Mouse (Mus musculus) kidney, embryonic 14.5 days (tissue): ENCODE measurements around the gene Ndufa10. TPM values are rescaled to one million over a fixed set of nuclear protein-coding genes. Genes with fewer than 3 reads are reported as not detected.

Experiments used
- ATAC-seq: fragments of 200-750 bp; cut with Nextera tagmentation; 2 replicates; pipeline ENCODE4 v1.8.0; 2017; ENCODE audit warnings: moderate number of reproducible peaks, mild to moderate bottlenecking, moderate TSS enrichment, moderate library complexity; ENCODE audit not compliant: low FRiP score, low TSS enrichment
- H3K27ac ChIP-seq: fragments of 300-500 bp; sonication (generic); 2 replicates; pipeline ENCODE4 v1.5.1; 2014; ENCODE audit warnings: low read depth, mild to moderate bottlenecking, low read length, moderate library complexity, mixed read lengths
- H3K27me3 ChIP-seq: fragments of 300-500 bp; sonication (generic); 2 replicates; pipeline ENCODE4 v1.6.1; 2014; ENCODE audit warnings: mild to moderate bottlenecking, low read length; ENCODE audit not compliant: control insufficient read depth, insufficient read depth
- H3K36me3 ChIP-seq: fragments of 300-500 bp; sonication (generic); 2 replicates; pipeline ENCODE4 v1.6.1; 2014; ENCODE audit warnings: low read length, mixed read lengths; ENCODE audit not compliant: control insufficient read depth, insufficient read depth
- H3K4me1 ChIP-seq: fragments of 300-500 bp; sonication (generic); 2 replicates; pipeline ENCODE4 v1.6.1; 2014; ENCODE audit warnings: low read length, mixed read lengths; ENCODE audit not compliant: control insufficient read depth, insufficient read depth
- H3K4me2 ChIP-seq: fragments of 300-500 bp; sonication (generic); replicated peaks from 2 replicates; pipeline ENCODE4 v1.6.1; 2014; ENCODE audit warnings: low read depth, mild to moderate bottlenecking, low read length
- H3K4me3 ChIP-seq: fragments of 300-500 bp; sonication (generic); 2 replicates; pipeline ENCODE4 v1.5.1; 2014; ENCODE audit warnings: mild to moderate bottlenecking, low read length
- H3K9ac ChIP-seq: fragments of 300-500 bp; sonication (generic); 2 replicates; pipeline ENCODE4 v1.6.1; 2014; ENCODE audit warnings: low read depth, mild to moderate bottlenecking, low read length, moderate library complexity
- H3K9me3 ChIP-seq: fragments of 300-500 bp; sonication (generic); 2 replicates; pipeline ENCODE4 v1.6.1; 2016; ENCODE audit warnings: low read length; ENCODE audit not compliant: control insufficient read depth
- WGBS: fragments of 180-500 bp; shearing (Covaris S2); extraction: QIAGEN DNeasy Blood & Tissue Kit; methylation state at CpG from one replicate; pipeline ENCODE4 v1.1.7; 2014; 5-methylcytosine and 5-hydroxymethylcytosine counted together
- polyA plus RNA-seq: library from polyadenylated mRNA; unstranded; fragments of >200 nt; fragmentation: Nextera tagmentation; extraction: Ambion mirVana; gene quantifications from 2 replicates; pipeline ENCODE4 v1.2.1, GENCODE M21; 2014

Ndufa10 gene
- polyA plus RNA-seq, 1 experiment from 2014 or later: 335 TPM

DNA sequence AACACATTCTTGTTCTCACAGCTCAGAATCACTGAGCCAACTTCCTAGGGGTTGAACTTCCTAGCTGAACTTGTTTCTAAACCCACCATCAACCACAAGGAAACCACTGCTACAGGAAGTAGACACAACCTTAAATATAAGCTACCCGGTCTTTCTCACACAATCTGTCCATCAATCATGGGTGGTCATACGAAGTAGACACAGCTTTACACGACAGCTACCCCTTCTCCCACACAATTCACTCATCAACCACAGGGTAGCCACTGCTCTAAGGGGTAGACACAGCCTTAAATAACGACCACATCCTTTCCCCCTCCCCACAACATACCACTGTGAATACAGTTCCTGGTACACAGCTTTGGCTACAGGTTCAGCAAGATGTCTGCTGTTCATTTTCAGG is 4.8 kb downstream of the Ndufa10 start:
- Histone ChIP-seq H3K27me3 (no peaks in the 10 kb centered on the region), H3K4me3 (no peak overlapping the region), H3K9ac (no peak overlapping the region), H3K36me3 (peaks cover 71% of the 10 kb centered on the region), H3K9me3 (no peaks in the 10 kb centered on the region), H3K27ac (no peak overlapping the region), H3K4me2 (no peak overlapping the region), H3K4me1 (peaks cover 6% of the 10 kb centered on the region)
- no peak for ATAC-seq
- WGBS: 80% methylated on average over 4 of the region's 4 CpGs

DNA sequence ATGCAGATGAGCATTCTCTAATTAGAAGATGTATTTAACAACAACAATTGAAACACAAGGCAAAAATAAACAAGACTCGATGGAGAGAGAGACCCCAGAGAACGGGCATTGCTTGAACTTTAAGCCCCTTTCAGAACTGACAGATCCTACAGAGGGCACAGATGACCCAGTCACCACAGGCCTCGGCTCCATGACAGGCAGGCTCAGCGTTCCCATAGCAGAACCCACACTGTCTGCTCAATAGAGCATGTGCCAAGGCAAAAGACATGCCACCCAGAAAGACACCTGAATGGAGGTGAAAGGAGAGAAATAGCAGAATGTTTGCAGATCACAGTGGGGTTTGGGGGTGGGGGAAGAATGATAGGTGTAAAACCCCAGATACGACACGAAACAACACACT is 15.2 kb downstream of the Ndufa10 start:
- Histone ChIP-seq H3K36me3 (peaks cover 90% of the 10 kb centered on the region), H3K4me1 (no peaks in the 10 kb centered on the region), H3K4me3 (no peak overlapping the region), H3K9ac (no peak overlapping the region), H3K4me2 (no peak overlapping the region), H3K27ac (no peak overlapping the region), H3K27me3 (no peaks in the 10 kb centered on the region), H3K9me3 (0 out of 2 replicates have a peak, but pooled peaks cover 3% of the 10 kb centered on the region)
- WGBS: 90% methylated on average over 6 of the region's 6 CpGs
- ATAC-seq: no peak

DNA sequence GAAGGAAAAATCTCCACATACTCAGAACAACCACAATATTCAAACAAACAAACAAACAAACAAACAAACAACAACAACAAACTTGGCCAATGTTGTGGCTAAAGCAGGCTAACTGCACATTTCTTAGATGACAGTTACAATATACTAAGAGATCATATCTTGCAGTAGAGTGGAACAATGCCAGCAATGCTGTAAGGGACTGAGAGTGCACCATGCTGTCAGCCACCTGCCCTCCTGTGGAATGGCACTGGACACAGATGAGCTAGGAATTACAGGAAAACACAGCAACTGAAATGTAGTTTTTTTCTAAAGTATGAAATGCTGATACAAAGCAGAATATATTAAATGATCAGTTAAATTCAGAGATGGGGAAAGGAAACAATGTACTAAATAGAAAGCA is 15.9 kb downstream of the Ndufa10 start:
- no peaks in the 10 kb centered on the region for H3K27me3 ChIP-seq
- no peak overlapping the region for H3K4me2 ChIP-seq
- peaks cover 90% of the 10 kb centered on the region for H3K36me3 ChIP-seq
- H3K9me3 ChIP-seq: 0 out of 2 replicates have a peak, but pooled peaks cover 3% of the 10 kb centered on the region
- no peak overlapping the region for H3K27ac ChIP-seq
- H3K9ac ChIP-seq: no peak overlapping the region
- no peak for ATAC-seq
- H3K4me1 ChIP-seq: no peaks in the 10 kb centered on the region
- no peak overlapping the region for H3K4me3 ChIP-seq

- Histone ChIP-seq H3K9ac (no peak overlapping the region), H3K27ac (no peak overlapping the region), H3K4me1 (no peaks in the 10 kb centered on the region), H3K9me3 (0 out of 2 replicates have a peak, but pooled peaks cover 3% of the 10 kb centered on the region), H3K27me3 (no peaks in the 10 kb centered on the region), H3K4me2 (no peak overlapping the region), H3K36me3 (peaks cover 88% of the 10 kb centered on the region), H3K4me3 (no peak overlapping the region)
- 80% methylated on average over 8 of the region's 8 CpGs for WGBS
- no peak for ATAC-seq
Measured at GRCm38 (mm10) chr1:92453751-92454445, 19.8 kb downstream of the Ndufa10 start.

DNA sequence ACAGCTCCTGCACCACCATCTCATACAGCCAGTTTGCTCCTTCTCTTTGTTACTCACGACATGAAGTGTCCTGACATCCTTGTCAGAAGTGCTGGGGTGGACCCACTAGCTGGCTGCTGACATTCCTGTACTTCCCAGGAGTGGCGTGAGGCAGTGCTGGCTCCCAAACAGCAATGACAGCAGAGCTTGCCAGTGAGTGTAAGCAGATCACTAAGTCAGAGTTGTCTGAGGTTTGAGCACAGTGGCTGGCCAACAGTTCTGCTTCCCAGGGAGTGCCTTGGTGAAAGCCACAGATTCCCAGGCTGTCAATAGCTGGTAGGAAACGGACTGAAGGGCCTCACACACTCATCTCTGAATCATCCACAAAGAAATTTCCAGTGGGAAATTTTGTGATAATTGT is 25.4 kb downstream of the Ndufa10 start:
- H3K9ac ChIP-seq: no peak overlapping the region
- H3K27ac ChIP-seq: no peak overlapping the region
- H3K4me3 ChIP-seq: no peak overlapping the region
- no peak overlapping the region for H3K4me2 ChIP-seq
- no peaks in the 10 kb centered on the region for H3K4me1 ChIP-seq
- WGBS: 75% methylated on average over 3 of the region's 3 CpGs
- no peaks in the 10 kb centered on the region for H3K27me3 ChIP-seq
- H3K36me3 ChIP-seq: peaks cover 91% of the 10 kb centered on the region
- H3K9me3 ChIP-seq: no peaks in the 10 kb centered on the region
- no peak for ATAC-seq

DNA sequence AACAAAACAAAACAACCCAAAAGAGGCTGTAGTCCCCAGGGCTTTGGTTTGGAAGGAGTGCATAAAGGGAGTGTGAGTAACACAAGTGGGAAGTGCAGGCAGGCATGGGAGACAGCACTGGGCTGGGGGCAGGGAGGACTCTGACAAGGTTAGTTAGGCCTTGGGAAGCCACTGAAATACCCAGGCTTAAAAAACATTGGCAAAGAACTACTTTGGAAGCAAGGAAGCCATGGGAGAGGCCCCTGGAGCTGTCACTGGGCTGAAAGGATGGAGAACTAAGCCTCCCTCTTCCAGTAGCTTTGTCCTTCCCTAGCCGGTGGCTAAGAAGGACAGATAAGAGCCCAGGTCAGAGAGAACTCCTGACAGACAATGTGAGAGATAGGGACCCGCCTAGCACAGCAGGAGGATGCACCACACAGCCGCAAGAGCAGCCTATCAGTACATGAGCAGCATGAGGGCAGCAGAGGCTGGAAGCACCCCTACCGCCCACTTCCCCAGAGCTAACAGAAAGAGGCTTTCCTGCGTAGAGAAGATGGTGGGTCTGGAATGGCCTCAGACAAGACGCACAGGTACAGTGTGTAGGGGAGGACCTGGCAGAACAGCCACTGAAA is 32.1 kb downstream of the Ndufa10 start:
- Histone ChIP-seq H3K4me2 (no peak overlapping the region), H3K4me1 (no peaks in the 10 kb centered on the region), H3K9ac (no peak overlapping the region), H3K4me3 (no peak overlapping the region), H3K27ac (no peak overlapping the region), H3K27me3 (no peaks in the 10 kb centered on the region), H3K9me3 (no peaks in the 10 kb centered on the region), H3K36me3 (peaks cover 76% of the 10 kb centered on the region)
- ATAC-seq: no peak
- 92% methylated on average over 6 of the region's 6 CpGs for WGBS

GRCm38 (mm10) chr1:92440066-92440750 is 33.5 kb downstream of the Ndufa10 start:
- no peak overlapping the region for H3K4me3 ChIP-seq
- ATAC-seq: no peak
- WGBS: 92% methylated on average over 9 of the region's 9 CpGs
- peaks cover 65% of the 10 kb centered on the region for H3K36me3 ChIP-seq
- no peaks in the 10 kb centered on the region for H3K27me3 ChIP-seq
- H3K27ac ChIP-seq: no peak overlapping the region
- H3K9ac ChIP-seq: no peak overlapping the region
- H3K4me1 ChIP-seq: no peaks in the 10 kb centered on the region
- no peak overlapping the region for H3K4me2 ChIP-seq
- H3K9me3 ChIP-seq: no peaks in the 10 kb centered on the region

DNA sequence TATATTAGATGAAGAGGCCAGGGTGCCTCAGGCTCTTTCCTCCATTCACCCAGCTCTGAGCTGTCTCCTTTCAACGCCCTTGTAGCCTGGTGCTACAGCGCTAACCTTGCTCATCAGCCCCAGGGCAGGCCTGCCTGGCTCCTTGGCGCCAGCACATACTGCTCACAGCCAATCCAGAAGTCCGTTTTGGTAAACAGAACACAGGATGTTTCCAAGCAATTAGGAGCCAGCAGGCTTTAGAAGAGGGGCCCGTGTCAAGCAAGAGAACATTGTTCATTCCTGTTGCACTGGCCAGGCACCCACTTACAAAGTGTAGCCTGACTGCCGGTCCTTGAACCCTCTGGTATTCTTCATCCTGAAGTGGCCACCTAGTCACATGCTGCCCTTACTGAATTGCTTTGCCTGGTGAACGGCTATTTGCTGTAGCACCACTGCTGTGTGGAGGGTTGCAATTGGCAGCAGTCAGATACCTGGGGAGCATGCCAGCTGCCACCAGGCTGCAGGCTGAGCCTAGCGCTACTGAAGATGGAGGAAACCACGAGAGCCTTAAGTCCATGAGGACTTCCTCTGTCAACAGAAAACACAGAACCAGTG is 35.9 kb downstream of the Ndufa10 start:
- WGBS: 57% methylated on average over 9 of the region's 9 CpGs
- H3K9ac ChIP-seq: no peak overlapping the region

More for the DNA sequence above, 35.9 kb downstream of the Ndufa10 start:
- peaks cover 43% of the 10 kb centered on the region for H3K36me3 ChIP-seq
- H3K27ac ChIP-seq: no peak overlapping the region
- H3K27me3 ChIP-seq: no peaks in the 10 kb centered on the region
- H3K4me1 ChIP-seq: no peaks in the 10 kb centered on the region
- ATAC-seq: no peak
- H3K4me3 ChIP-seq: no peak overlapping the region
- H3K9me3 ChIP-seq: no peaks in the 10 kb centered on the region
- H3K4me2 ChIP-seq: no peak overlapping the region
